Mouse (Mus musculus) intestine, embryonic 14.5 days (tissue): Measurements from ENCODE around the gene Gm17018. TPM values are rescaled to one million over a fixed set of nuclear protein-coding genes. Genes with fewer than 3 reads are reported as not detected.

Source experiments
- ATAC-seq: fragments of 200-750 bp; cut with Nextera tagmentation; replicated peaks from 2 replicates; pipeline ENCODE4 v1.8.0; 2017; ENCODE audit warnings: low read depth, moderate number of reproducible peaks, moderate TSS enrichment, moderate library complexity; ENCODE audit not compliant: low FRiP score, low TSS enrichment
- DNase-seq: peaks from one replicate; pipeline ENCODE4 v3.0.0-alpha.2; 2018; ENCODE audit warnings: low spot score
- H3K27ac ChIP-seq: fragments of 300-500 bp; sonication (generic); 2 replicates; pipeline ENCODE4 v1.5.1; 2014; ENCODE audit warnings: low read depth, mild to moderate bottlenecking, control low read depth
- H3K27me3 ChIP-seq: fragments of 300-500 bp; sonication (generic); replicated peaks from 2 replicates; pipeline ENCODE4 v1.6.1; 2014; ENCODE audit warnings: low read length, control low read depth; ENCODE audit not compliant: control insufficient read depth, insufficient read depth
- H3K36me3 ChIP-seq: fragments of 300-500 bp; sonication (generic); 2 replicates; pipeline ENCODE4 v1.6.1; 2014; ENCODE audit warnings: low read length, control low read depth; ENCODE audit not compliant: control insufficient read depth, insufficient read depth
- H3K4me1 ChIP-seq: fragments of 300-500 bp; sonication (generic); replicated peaks from 2 replicates; pipeline ENCODE4 v1.6.1; 2014; ENCODE audit warnings: low read length, control low read depth, mixed read lengths; ENCODE audit not compliant: control insufficient read depth, insufficient read depth
- H3K4me2 ChIP-seq: fragments of 300-500 bp; sonication (generic); 2 replicates; pipeline ENCODE4 v1.6.1; 2014; ENCODE audit warnings: low read length
- H3K4me3 ChIP-seq: fragments of 300-500 bp; sonication (generic); 2 replicates; pipeline ENCODE4 v1.5.1; 2014; ENCODE audit warnings: low read depth, low read length, control low read depth, mixed read lengths
- H3K9ac ChIP-seq: fragments of 300-500 bp; sonication (generic); 2 replicates; pipeline ENCODE4 v1.6.1; 2014; ENCODE audit warnings: mild to moderate bottlenecking, low read length
- H3K9me3 ChIP-seq: fragments of 300-500 bp; sonication (generic); 2 replicates; pipeline ENCODE4 v1.6.1; 2016; ENCODE audit warnings: low read length, control low read depth; ENCODE audit not compliant: control insufficient read depth
- WGBS: fragments of 180-500 bp; shearing (Covaris S2); extraction: QIAGEN DNeasy Blood & Tissue Kit; methylation state at CpG from one replicate; pipeline ENCODE4 v1.1.7; 2014; 5-methylcytosine and 5-hydroxymethylcytosine counted together
- polyA plus RNA-seq: library from polyadenylated mRNA; unstranded; fragments of >200 nt; fragmentation: Nextera tagmentation; extraction: Ambion mirVana; gene quantifications from 2 replicates; pipeline ENCODE4 v1.2.1, GENCODE M21; 2014

Gm17018 gene
- polyA plus RNA-seq, 1 experiment from 2014 or later: 44.0 TPM

DNA sequence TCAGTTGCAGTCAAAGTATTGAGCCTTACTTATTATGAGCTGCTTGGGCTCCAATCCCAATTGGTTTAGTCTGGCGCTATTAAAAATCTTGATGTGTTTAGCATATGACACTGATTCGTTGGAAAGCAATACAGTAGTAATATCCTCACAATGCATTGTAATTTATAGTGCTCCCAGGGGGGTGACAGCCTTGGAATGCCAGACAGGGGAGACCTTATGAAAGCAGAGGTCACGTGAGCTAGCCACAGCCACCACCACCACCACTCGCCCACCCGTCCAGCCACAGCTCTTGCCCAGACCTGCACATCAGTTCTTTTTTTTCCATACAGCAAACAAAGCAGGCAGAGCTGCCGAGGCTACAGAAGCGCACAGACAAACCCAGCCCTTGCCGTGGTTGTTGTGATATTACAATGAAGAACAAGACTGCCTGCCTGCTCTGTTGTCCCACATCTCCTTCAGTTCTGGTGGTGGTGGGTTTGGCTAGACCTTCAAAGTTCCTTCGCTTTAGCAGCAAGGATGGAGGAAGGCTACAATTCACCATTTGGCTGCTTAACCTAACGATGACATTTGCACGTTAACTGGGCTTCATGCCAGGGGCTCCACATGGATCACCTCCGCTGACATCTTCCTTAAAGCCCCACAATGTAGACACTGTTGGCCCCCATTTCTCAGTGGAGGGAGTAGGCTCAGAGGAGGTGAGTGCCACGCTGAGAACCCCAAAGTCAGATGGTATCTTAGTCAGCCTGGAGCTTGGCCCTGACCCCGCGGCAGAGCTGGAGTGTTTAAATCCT lies 5.7 kb downstream of the Gm17018 start:
- ATAC-seq: no peak
- H3K27me3 ChIP-seq: no peaks in the 10 kb centered on the region
- 50% methylated on average over 15 of the region's 15 CpGs for WGBS
- DNase-seq: no peak
- H3K27ac ChIP-seq: no peak overlapping the region
- H3K9ac ChIP-seq: no peak overlapping the region
- H3K4me1 ChIP-seq: peaks cover 20% of the 10 kb centered on the region
- H3K36me3 ChIP-seq: no peaks in the 10 kb centered on the region
- H3K4me3 ChIP-seq: no peak overlapping the region
- H3K4me2 ChIP-seq: no peak overlapping the region
- no peaks in the 10 kb centered on the region for H3K9me3 ChIP-seq

DNA sequence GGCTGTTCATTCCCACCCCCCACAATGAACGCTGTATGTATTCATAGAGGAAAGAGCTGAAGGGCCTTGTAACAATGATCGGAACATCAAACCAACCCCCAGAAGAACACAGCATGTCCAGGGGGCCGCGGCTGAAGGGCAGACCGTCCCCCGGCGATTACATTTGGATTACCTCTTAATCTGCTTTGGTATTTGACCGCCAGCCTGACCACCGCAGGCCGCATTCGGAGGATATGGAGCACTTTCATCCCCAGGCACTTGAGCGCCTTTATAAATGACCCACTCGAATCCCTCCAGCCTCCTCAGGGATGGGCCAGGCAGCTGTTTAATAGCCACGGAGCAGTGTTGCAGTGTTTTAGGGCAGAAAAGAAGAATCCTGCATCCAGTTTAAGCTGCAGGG lies 7.0 kb downstream of the Gm17018 start:
- DNase-seq (no peak), ATAC-seq (no peak)
- Histone ChIP-seq H3K9ac (no peak overlapping the region), H3K36me3 (0 out of 2 replicates have a peak, but pooled peaks cover 1% of the 10 kb centered on the region), H3K4me1 (peaks cover 20% of the 10 kb centered on the region), H3K27ac (no peak overlapping the region), H3K27me3 (no peaks in the 10 kb centered on the region), H3K4me2 (no peak overlapping the region), H3K4me3 (no peak overlapping the region), H3K9me3 (no peaks in the 10 kb centered on the region)
- WGBS: 39% methylated on average over 14 of the region's 14 CpGs

DNA sequence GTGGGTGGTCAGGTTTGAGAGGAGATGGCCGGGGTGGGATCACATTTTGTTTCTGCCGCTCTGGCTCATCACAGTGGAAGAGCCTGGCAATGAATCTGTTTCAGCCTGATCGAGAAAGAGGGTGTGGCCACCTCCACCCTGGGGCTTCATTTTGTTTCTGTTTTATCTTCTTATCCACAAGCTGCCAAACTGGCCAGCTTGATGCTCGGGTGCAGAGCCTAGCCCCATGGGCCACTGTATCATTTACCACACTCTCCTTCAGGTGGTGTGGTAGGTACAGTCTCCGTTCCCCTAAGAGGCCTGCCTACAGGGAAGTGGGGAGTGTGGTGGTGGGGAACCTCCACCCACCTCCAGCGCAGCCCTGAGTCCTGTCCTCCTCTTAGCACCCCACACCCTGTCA lies 12.6 kb downstream of the Gm17018 start:
- ATAC-seq: no peak

GRCm38 (mm10) chr19:45573861-45574267 lies 13.4 kb downstream of the Gm17018 start:
- peaks cover 25% of the 10 kb centered on the region for H3K36me3 ChIP-seq
- no peak overlapping the region for H3K4me2 ChIP-seq
- no peaks in the 10 kb centered on the region for H3K9me3 ChIP-seq
- no peak; the same call in 1 of the 2 replicates for ATAC-seq
- 26% methylated on average over 6 of the region's 6 CpGs for WGBS
- H3K4me1 ChIP-seq: peaks cover 26% of the 10 kb centered on the region
- H3K27ac ChIP-seq: no peak overlapping the region
- H3K27me3 ChIP-seq: no peaks in the 10 kb centered on the region
- peak; percentile 83 for DNase-seq
- H3K9ac ChIP-seq: no peak overlapping the region
- H3K4me3 ChIP-seq: no peak overlapping the region

More for the DNA sequence above, 12.6 kb downstream of the Gm17018 start:
- Histone ChIP-seq H3K36me3 (peaks cover 16% of the 10 kb centered on the region), H3K27ac (no peak overlapping the region), H3K9ac (no peak overlapping the region), H3K4me2 (no peak overlapping the region), H3K4me3 (no peak overlapping the region), H3K27me3 (no peaks in the 10 kb centered on the region), H3K9me3 (no peaks in the 10 kb centered on the region), H3K4me1 (peaks cover 26% of the 10 kb centered on the region)
- no peak for DNase-seq
- WGBS: 76% methylated on average over 6 of the region's 6 CpGs

DNA sequence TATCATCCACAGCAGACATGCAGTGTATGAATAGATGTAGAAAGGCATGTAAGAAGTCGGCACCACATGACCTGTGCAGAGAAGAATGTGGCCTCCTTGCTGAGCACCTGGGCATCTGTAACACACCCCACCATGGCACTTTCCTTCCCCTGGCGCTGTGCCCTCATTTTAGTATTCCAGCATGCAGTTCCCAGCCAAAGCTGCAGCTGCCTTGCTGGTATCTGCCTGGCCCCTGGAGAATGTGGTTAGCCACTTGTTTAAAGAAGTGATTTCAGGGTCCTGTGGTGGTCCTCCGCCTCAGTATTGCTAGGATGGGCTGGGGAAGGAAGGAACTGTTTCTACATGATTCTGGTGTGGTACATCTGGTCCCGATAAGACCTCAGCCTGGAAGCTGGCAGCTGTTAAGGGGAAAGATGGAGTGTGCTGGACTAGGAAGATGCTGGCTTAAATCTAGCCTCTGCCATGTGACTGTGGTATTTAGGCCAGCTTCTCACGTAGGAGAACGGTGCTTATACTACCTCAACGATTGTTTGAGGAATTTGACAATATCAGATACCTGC lies 14.0 kb downstream of the Gm17018 start:
- no peak for ATAC-seq
- Histone ChIP-seq H3K4me2 (no peak overlapping the region), H3K9me3 (no peaks in the 10 kb centered on the region), H3K27ac (no peak overlapping the region), H3K36me3 (peaks cover 29% of the 10 kb centered on the region), H3K4me1 (peaks cover 26% of the 10 kb centered on the region), H3K9ac (no peak overlapping the region), H3K27me3 (no peaks in the 10 kb centered on the region), H3K4me3 (no peak overlapping the region)
- no peak for DNase-seq
- 73% methylated on average over 7 of the region's 7 CpGs for WGBS

DNA sequence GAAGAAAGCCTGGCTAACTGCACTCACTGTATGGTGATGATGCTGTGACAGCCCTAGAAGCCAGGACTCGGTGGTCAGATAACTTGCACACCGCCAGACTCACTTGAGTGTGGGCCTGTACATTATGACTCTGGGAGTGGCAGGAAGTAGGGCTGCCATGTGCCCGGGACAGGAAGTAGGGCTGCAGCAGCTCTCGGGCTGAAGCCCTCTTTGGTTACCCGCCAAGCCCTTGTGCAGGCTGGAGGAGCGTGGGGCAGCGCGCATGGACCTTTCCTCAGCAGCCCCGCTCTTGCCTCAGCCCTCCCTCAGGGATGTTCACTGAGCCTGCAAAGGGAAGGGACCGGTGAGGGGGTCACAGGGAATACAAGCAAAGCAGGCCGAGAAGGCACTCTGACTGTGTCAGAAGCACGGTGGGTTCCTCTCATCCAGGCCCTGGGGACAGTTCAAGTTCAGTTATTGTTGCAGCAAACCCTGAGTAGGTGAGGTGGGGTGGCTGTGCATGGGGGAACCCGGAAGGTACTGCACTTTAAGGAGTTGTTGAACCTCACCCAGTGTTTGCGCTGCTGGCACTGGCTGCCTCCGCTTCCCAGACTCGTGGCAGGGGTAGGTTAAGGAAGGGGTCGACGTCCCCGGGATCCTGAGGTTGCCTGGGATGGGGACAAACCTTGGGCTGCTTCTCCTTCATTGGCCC lies 14.7 kb downstream of the Gm17018 start:
- Histone ChIP-seq H3K9me3 (no peaks in the 10 kb centered on the region), H3K9ac (no peak overlapping the region), H3K27ac (no peak overlapping the region), H3K4me3 (no peak overlapping the region), H3K4me1 (peaks cover 24% of the 10 kb centered on the region), H3K4me2 (no peak overlapping the region), H3K27me3 (no peaks in the 10 kb centered on the region), H3K36me3 (peaks cover 29% of the 10 kb centered on the region)
- ATAC-seq (0 out of 2 replicates have a peak, but pooled peaks have one; percentile 6), DNase-seq (no peak)
- 30% methylated on average over 19 of the region's 19 CpGs for WGBS

- no peaks in the 10 kb centered on the region for H3K9me3 ChIP-seq
- H3K9ac ChIP-seq: no peak overlapping the region
- H3K4me1 ChIP-seq: peaks cover 23% of the 10 kb centered on the region
- H3K36me3 ChIP-seq: peaks cover 29% of the 10 kb centered on the region
- H3K4me2 ChIP-seq: no peak overlapping the region
- H3K27me3 ChIP-seq: no peaks in the 10 kb centered on the region
- DNase-seq (no peak), ATAC-seq (0 out of 2 replicates have a peak, but pooled peaks have one; percentile 36)
- H3K4me3 ChIP-seq: no peak overlapping the region
- H3K27ac ChIP-seq: no peak overlapping the region
- 7% methylated on average over 8 of the region's 8 CpGs for WGBS
Observed at GRCm38 (mm10) chr19:45575632-45576001, 15.2 kb downstream of the Gm17018 start.

- Histone ChIP-seq H3K9ac (no peak overlapping the region), H3K4me2 (no peak overlapping the region), H3K27ac (no peak overlapping the region), H3K36me3 (peaks cover 29% of the 10 kb centered on the region), H3K9me3 (no peaks in the 10 kb centered on the region), H3K4me3 (no peak overlapping the region), H3K4me1 (peaks cover 23% of the 10 kb centered on the region), H3K27me3 (no peaks in the 10 kb centered on the region)
- WGBS: 63% methylated on average over 14 of the region's 14 CpGs
- ATAC-seq (no peak), DNase-seq (no peak)
Observed at GRCm38 (mm10) chr19:45577141-45577750, 16.8 kb downstream of the Gm17018 start.
